Mouse (Mus musculus) neutrophil, adult 59 days (primary cell): Measurements from ENCODE around the gene Ninj1. TPM values are rescaled to one million over a fixed set of nuclear protein-coding genes. Genes with fewer than 3 reads are reported as not detected.

ENCODE experiments used
- total RNA-seq, 2 experiments: library from RNA; stranded (reverse); gene quantifications; 1 replicate in 1 of 2; 2 replicates in 1 of 2; pipeline ENCODE4 v1.2.4; 2023

Gene Ninj1
- total RNA-seq = 100 to 1,000 TPM; 111 to 118 TPM

DNA sequence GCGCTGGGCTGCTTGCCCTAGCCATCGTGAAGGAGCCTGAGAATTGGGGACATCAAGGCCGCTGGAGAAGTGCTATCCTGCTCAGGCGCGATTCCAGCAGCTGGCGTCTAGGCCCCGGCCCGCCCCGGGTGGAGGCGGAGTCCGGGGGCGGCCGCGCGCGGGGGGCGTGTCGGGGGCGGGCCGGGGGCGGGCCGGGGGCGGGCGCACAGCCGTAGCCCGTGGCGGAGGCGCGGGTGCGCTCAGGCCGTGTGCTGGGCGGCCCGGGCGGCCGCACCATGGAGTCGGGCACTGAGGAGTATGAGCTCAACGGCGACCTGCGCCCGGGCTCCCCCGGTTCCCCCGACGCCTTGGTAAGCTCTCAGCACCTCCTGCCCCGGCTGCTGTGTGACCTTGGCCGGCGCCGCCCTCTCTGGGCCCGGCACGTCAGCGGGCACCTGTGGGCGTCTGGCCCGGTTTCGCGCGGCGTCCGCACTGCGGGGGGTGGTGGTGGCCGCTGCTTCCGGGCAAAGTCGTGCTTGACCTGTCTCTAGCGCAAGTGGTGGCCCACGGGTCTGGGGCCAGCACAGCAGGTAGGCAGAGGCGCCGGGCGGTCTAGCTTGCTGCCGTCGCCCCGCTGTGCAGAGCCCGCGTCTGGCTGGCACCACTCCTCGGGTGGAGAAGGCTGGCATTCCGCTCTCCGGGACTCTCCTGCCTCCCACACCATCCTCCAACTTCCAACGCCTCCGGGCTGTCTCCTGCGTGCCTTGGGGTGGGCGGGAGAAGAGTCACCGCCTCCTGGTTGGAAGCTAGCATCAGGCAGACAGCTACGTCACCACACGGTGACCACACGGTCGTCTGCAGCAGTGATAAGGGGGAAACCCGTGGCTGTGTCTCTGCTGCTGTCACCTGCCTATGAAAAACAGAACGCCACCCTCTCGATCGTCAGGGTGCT is at the start of gene Ninj1:
Gene Ninj1, plus strand, starts transcription at position 198 of the 931 bp plus-strand sequence.

DNA sequence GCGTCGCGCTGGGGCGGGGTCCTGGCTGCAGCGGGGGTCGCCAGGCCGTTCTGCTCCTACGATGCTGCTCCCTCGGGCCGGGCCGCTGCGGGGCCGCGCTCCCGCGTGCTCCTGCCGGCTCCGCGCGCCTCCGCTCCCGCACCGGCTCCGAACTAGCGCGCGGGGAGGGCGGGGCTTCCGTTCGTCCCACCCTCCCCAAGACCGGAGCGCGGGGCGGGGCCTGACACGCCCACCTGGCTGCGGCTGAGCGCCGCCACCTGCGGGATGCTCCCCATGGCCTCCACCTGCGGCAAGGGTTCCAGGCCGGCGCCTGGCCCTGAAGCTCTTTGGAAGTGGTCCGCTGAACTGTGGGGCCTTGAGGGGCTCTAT is 39.4 kb upstream of the Ninj1 start, which contains the start of gene Wnk2:
Gene Wnk2, minus strand, starts transcription at position 157 of the 369 bp plus-strand sequence.

DNA sequence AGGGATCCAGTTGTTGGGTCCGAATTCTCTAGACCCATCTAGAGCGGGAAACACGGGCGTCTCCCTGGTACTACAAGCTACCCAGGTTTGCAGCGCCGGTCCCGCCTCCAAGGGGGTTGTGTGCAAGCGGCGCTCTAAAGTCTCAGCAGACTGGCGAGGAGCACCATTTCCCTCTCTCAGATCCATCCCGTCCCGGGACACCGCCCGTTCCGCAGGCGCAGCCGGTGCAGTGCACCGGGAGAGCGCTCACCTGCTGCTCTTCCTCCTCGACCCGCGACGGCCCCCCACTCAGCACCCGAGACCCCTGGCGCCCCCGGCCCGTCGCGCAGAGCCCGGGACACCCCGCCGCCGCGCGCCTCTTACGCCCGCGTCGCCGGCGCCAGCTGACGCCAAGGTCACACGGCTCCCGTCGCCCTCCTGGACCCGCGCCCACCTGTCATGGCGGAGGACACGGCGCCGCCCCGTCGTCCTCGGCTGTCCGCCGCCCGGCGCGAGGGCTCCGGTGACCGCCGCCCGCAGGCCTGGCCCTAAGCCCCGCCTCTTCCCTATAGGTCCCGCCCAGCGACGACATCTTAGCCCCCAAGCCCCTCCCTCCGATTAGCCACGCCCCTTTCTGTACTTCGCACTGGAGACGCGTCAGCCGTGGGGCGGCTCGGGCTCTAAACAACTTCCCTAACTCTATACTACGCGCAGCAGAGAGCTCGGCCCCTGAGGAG is 28.4 kb downstream of the Ninj1 start, which contains the start of gene Card19:
Gene Card19, minus strand, starts transcription at position 534 of the 716 bp plus-strand sequence.

Other genes with a start within 250 kb of the Ninj1 start
- 100 to 1,000 TPM in 1 of 2 experiments, 10 to 100 TPM in 1; 87.3 to 103 TPM for gene Fam120a, start 219.5 kb upstream of the Ninj1 start, total RNA-seq
- under 1 TPM; 0.11 to 0.44 TPM for gene Wnk2, start 39.5 kb upstream of the Ninj1 start, total RNA-seq
- 100 to 1,000 TPM; 148 to 177 TPM for gene Card19, start 28.6 kb downstream of the Ninj1 start, total RNA-seq
- 10 to 100 TPM; 36.1 to 42.0 TPM for gene Susd3, start 61.2 kb downstream of the Ninj1 start, total RNA-seq
- 100 to 1,000 TPM; 103 to 105 TPM for gene Fgd3, start 132.8 kb downstream of the Ninj1 start, total RNA-seq
- gene Bicd2, start 154.1 kb downstream of the Ninj1 start, total RNA-seq = 10 to 100 TPM; 15.3 to 18.7 TPM
- gene Ippk, start 233.8 kb downstream of the Ninj1 start, total RNA-seq = 1 to 10 TPM; 4.6 to 5.2 TPM